Mouse (Mus musculus): Measurements from ENCODE around the gene Pnkd. TPM values are rescaled to one million over a fixed set of nuclear protein-coding genes. Genes with fewer than 3 reads are reported as not detected.

Pnkd gene
- polyA plus RNA-seq, 1 experiment from 2014 or later, result 139 TPM

DNA sequence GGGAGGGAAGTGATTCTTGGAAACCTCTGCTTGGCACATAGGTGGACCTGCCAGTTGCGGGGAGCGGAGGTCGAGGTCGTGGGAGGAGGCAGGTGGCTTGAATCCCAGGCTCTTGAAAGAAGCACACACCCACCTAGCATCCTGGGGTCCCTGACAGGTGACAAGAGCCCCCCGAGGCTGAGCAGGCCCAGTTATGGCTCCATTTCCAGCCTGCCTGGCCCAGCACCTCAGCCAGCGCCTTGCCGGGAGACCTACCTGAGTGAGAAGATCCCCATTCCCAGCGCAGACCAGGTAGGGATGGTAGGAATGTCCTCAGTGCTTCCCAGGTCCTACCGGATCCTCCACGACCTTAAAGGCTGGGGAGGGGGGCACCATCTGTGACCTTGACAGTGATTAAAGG, 90.8 kb downstream of the Pnkd start:
- Histone ChIP-seq H3K4me2 (no peak overlapping the region), H3K4me1 (peaks cover 6% of the 10 kb centered on the region; the same call in 1 of the 2 replicates), H3K4me3 (replicated peaks) (no peak overlapping the region), H3K9me3 (replicated peaks) (no peaks in the 10 kb centered on the region), H3K27me3 (no peaks in the 10 kb centered on the region), H3K9ac (no peak overlapping the region), H3K36me3 (no peaks in the 10 kb centered on the region), H3K27ac (no peak overlapping the region)
- ATAC-seq (replicated peaks; ENCODE audit: low FRiP score), result no peak
- 64% methylated on average over 10 of the region's 10 CpGs for WGBS

GRCm38 (mm10) chr1:74376396-74376795, 91.7 kb downstream of the Pnkd start:
- no peak overlapping the region for H3K27ac ChIP-seq
- H3K27me3 ChIP-seq, result no peaks in the 10 kb centered on the region
- no peak overlapping the region for H3K4me3 ChIP-seq (replicated peaks)
- H3K4me1 ChIP-seq, result peaks cover 6% of the 10 kb centered on the region; the same call in 1 of the 2 replicates
- WGBS, result 76% methylated on average over 4 of the region's 4 CpGs
- no peak overlapping the region for H3K4me2 ChIP-seq
- H3K36me3 ChIP-seq, result no peaks in the 10 kb centered on the region
- ATAC-seq (replicated peaks; ENCODE audit: low FRiP score), result no peak
- H3K9ac ChIP-seq, result no peak overlapping the region
- no peaks in the 10 kb centered on the region for H3K9me3 ChIP-seq (replicated peaks)

- Histone ChIP-seq H3K4me2 (no peak overlapping the region), H3K9ac (no peak overlapping the region), H3K27me3 (no peaks in the 10 kb centered on the region), H3K4me3 (replicated peaks) (no peak overlapping the region), H3K4me1 (peaks cover 6% of the 10 kb centered on the region; the same call in 1 of the 2 replicates), H3K36me3 (no peaks in the 10 kb centered on the region), H3K9me3 (replicated peaks) (no peaks in the 10 kb centered on the region), H3K27ac (no peak overlapping the region)
- ATAC-seq (replicated peaks; ENCODE audit: low FRiP score), result no peak
- 85% methylated on average over 7 of the region's 7 CpGs for WGBS
Observed at GRCm38 (mm10) chr1:74379058-74379504, 94.4 kb downstream of the Pnkd start.

- no peak for ATAC-seq (replicated peaks; ENCODE audit: low FRiP score)
- H3K4me2 ChIP-seq, result no peak overlapping the region
- 87% methylated on average over 5 of the region's 5 CpGs for WGBS
- H3K36me3 ChIP-seq, result no peaks in the 10 kb centered on the region
- no peaks in the 10 kb centered on the region for H3K9me3 ChIP-seq (replicated peaks)
- no peak overlapping the region for H3K27ac ChIP-seq
- H3K9ac ChIP-seq, result no peak overlapping the region
- H3K4me1 ChIP-seq, result peaks cover 6% of the 10 kb centered on the region; the same call in 1 of the 2 replicates
- no peak overlapping the region for H3K4me3 ChIP-seq (replicated peaks)
- H3K27me3 ChIP-seq, result no peaks in the 10 kb centered on the region
Observed at GRCm38 (mm10) chr1:74380484-74380883, 95.8 kb downstream of the Pnkd start.

GRCm38 (mm10) chr1:74381588-74382021, 96.9 kb downstream of the Pnkd start:
- H3K4me3 ChIP-seq (replicated peaks), result no peak overlapping the region
- ATAC-seq (replicated peaks; ENCODE audit: low FRiP score), result no peak
- no peaks in the 10 kb centered on the region for H3K36me3 ChIP-seq
- 90% methylated on average over 10 of the region's 10 CpGs for WGBS
- H3K4me2 ChIP-seq, result no peak overlapping the region
- no peaks in the 10 kb centered on the region for H3K9me3 ChIP-seq (replicated peaks)
- no peak overlapping the region for H3K9ac ChIP-seq
- H3K4me1 ChIP-seq, result peaks cover 3% of the 10 kb centered on the region; the same call in 1 of the 2 replicates
- H3K27me3 ChIP-seq, result no peaks in the 10 kb centered on the region
- no peak overlapping the region for H3K27ac ChIP-seq

- no peak overlapping the region for H3K4me3 ChIP-seq (replicated peaks)
- ATAC-seq (replicated peaks; ENCODE audit: low FRiP score), result no peak
- H3K4me1 ChIP-seq, result peaks cover 15% of the 10 kb centered on the region
- H3K27ac ChIP-seq, result no peak overlapping the region
- no peaks in the 10 kb centered on the region for H3K27me3 ChIP-seq
- no peak overlapping the region for H3K4me2 ChIP-seq
- H3K36me3 ChIP-seq, result no peaks in the 10 kb centered on the region
- WGBS, result 79% methylated on average over 13 of the region's 13 CpGs
- no peak overlapping the region for H3K9ac ChIP-seq
- H3K9me3 ChIP-seq (replicated peaks), result no peaks in the 10 kb centered on the region
Observed at GRCm38 (mm10) chr1:74383385-74383784, 98.7 kb downstream of the Pnkd start.

DNA sequence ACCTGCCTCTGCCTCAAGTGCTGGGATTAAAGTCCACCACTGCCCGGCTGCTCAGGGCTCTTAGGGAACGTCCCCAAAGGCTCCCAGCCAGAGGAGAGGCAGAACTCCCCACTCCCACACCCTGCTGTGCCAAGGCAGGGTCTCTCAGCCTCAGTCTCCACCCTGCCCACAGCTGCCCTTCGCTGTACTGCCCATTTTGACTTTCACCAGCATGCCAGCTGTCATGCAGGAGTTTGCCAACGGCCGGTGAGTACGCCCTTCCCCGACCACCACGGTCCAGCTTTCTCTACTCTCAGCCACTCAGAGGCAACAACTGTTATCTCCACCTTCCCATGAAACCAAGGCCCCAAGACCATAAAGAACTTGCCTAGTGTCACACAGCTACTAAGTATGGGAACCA, 99.8 kb downstream of the Pnkd start:
- H3K4me1 ChIP-seq, result peaks cover 19% of the 10 kb centered on the region
- no peaks in the 10 kb centered on the region for H3K36me3 ChIP-seq
- 87% methylated on average over 8 of the region's 8 CpGs for WGBS
- no peak for ATAC-seq (replicated peaks; ENCODE audit: low FRiP score)
- no peaks in the 10 kb centered on the region for H3K9me3 ChIP-seq (replicated peaks)
- no peak overlapping the region for H3K27ac ChIP-seq
- no peaks in the 10 kb centered on the region for H3K27me3 ChIP-seq
- no peak overlapping the region for H3K4me2 ChIP-seq
- no peak overlapping the region for H3K9ac ChIP-seq
- H3K4me3 ChIP-seq (replicated peaks), result no peak overlapping the region

GRCm38 (mm10) chr1:74385064-74385463, 100.3 kb downstream of the Pnkd start:
- Histone ChIP-seq H3K27ac (no peak overlapping the region), H3K4me2 (no peak overlapping the region), H3K9ac (no peak overlapping the region), H3K4me3 (replicated peaks) (no peak overlapping the region), H3K4me1 (peaks cover 24% of the 10 kb centered on the region), H3K27me3 (no peaks in the 10 kb centered on the region), H3K36me3 (no peaks in the 10 kb centered on the region), H3K9me3 (replicated peaks) (no peaks in the 10 kb centered on the region)
- 92% methylated on average over 10 of the region's 10 CpGs for WGBS
- no peak for ATAC-seq (replicated peaks; ENCODE audit: low FRiP score)

GRCm38 (mm10) chr1:74385531-74385930, 100.8 kb downstream of the Pnkd start:
- Histone ChIP-seq H3K27me3 (no peaks in the 10 kb centered on the region), H3K27ac (no peak overlapping the region), H3K4me3 (replicated peaks) (no peak overlapping the region), H3K9me3 (replicated peaks) (no peaks in the 10 kb centered on the region), H3K4me1 (peaks cover 29% of the 10 kb centered on the region), H3K36me3 (no peaks in the 10 kb centered on the region), H3K9ac (no peak overlapping the region), H3K4me2 (no peak overlapping the region)
- WGBS, result 88% methylated on average over 8 of the region's 8 CpGs
- ATAC-seq (replicated peaks; ENCODE audit: low FRiP score), result no peak

DNA sequence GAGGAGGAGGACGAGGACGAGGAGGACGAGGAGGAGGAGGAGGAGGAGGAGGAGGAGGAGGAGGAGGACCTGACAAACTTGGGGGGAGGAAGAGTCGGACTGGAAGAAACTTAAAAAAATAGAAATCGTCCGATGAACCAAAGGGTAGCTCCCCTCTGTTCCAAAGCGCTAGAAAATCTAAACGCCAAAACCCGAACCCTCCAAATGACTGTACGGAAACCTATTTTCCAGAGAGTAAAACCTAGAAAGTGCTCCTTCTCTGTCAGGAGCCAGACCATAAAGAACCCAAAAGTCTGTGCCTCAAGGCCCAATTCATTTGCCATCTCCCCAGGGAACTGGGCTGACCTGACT, 101.6 kb downstream of the Pnkd start:
- Histone ChIP-seq H3K9ac (peak overlapping the region; percentile 63), H3K27ac (peak overlapping the region; percentile 99), H3K4me3 (replicated peaks) (peak overlapping the region; percentile 52), H3K36me3 (no peaks in the 10 kb centered on the region), H3K4me2 (peak overlapping the region; percentile 68), H3K9me3 (replicated peaks) (no peaks in the 10 kb centered on the region), H3K4me1 (peaks cover 34% of the 10 kb centered on the region), H3K27me3 (no peaks in the 10 kb centered on the region)
- no peak for ATAC-seq (replicated peaks; ENCODE audit: low FRiP score)
- 43% methylated on average over 7 of the region's 10 CpGs for WGBS

GRCm38 (mm10) chr1:74386714-74387385, 102.1 kb downstream of the Pnkd start:
- H3K27ac ChIP-seq, result peak overlapping the region; percentile 99
- H3K9me3 ChIP-seq (replicated peaks), result no peaks in the 10 kb centered on the region
- H3K9ac ChIP-seq, result peak overlapping the region; percentile 63
- H3K4me3 ChIP-seq (replicated peaks), result peak overlapping the region; percentile 52
- ATAC-seq (replicated peaks; ENCODE audit: low FRiP score), result peak; percentile 91
- WGBS, result under 1% methylated on average over 26 of the region's 26 CpGs
- peak overlapping the region; percentile 68 for H3K4me2 ChIP-seq
- no peaks in the 10 kb centered on the region for H3K27me3 ChIP-seq
- no peaks in the 10 kb centered on the region for H3K36me3 ChIP-seq
- H3K4me1 ChIP-seq, result peaks cover 34% of the 10 kb centered on the region

GRCm38 (mm10) chr1:74387386-74387988, 102.8 kb downstream of the Pnkd start:
- no peaks in the 10 kb centered on the region for H3K27me3 ChIP-seq
- H3K4me3 ChIP-seq (replicated peaks), result peak overlapping the region; percentile 52
- H3K9me3 ChIP-seq (replicated peaks), result no peaks in the 10 kb centered on the region
- WGBS, result 55% methylated on average over 15 of the region's 15 CpGs
- no peak for ATAC-seq (replicated peaks; ENCODE audit: low FRiP score)
- H3K9ac ChIP-seq, result peak overlapping the region; percentile 63; the same call in 1 of the 2 replicates
- H3K4me2 ChIP-seq, result peak overlapping the region; percentile 68
- H3K36me3 ChIP-seq, result no peaks in the 10 kb centered on the region
- H3K27ac ChIP-seq, result peak overlapping the region; percentile 99
- peaks cover 34% of the 10 kb centered on the region for H3K4me1 ChIP-seq
